Mouse (Mus musculus) lung, adult 2 months (tissue): ENCODE data around the gene Mgat4b.

ENCODE experiments used
- CTCF ChIP-seq: fragments of 200-500 bp; IDR thresholded peaks from 2 replicates; pipeline ENCODE4 v1.5.1; 2011; ENCODE audit warnings: mild to moderate bottlenecking, low read length, control low read depth; ENCODE audit not compliant: insufficient read depth
- POLR2A ChIP-seq: fragments of 200-500 bp; IDR thresholded peaks from 2 replicates; pipeline ENCODE4 v1.6.1; 2011; ENCODE audit warnings: low read depth, mild to moderate bottlenecking, control low read depth, low read length, borderline replicate concordance; ENCODE audit errors: extremely low read depth

DNA sequence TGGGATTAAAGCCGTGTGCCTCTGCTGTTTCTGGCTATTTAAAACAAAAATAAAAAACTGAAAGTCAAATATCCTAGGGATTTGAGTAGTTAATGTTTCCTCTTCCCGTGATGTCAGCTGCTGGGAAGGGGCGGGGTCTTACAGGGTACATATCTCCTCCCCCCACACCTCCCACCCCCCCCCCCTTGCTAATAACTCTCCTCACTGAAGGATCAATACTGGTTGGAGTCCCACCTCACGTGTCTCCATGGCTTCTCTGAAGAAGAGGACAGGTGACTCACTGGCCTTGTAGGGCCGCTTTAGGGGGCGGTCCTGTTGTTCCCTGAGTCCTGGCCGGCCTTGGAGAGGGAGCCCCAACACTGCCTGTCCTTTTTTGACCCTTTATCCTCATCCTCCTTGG is 22.0 kb upstream of the Mgat4b start:
- TF ChIP-seq CTCF (no peak), POLR2A (no peak)
